Mouse (Mus musculus) liver, embryonic 11.5 days (tissue): Measurements from ENCODE around the gene Gm17657. TPM values are rescaled to one million over a fixed set of nuclear protein-coding genes. Genes with fewer than 3 reads are reported as not detected.
"Not testable (repeated sequence)": the region's sequence is repeated elsewhere in the genome, so short reads cannot be mapped to it uniquely, and the experiment has no call there.

Experiments
- ATAC-seq: fragments of 200-750 bp; cut with Nextera tagmentation; replicated peaks from 2 replicates; pipeline ENCODE4 v1.8.0; 2017; ENCODE audit warnings: moderate number of reproducible peaks, mild to moderate bottlenecking, moderate TSS enrichment, moderate library complexity; ENCODE audit not compliant: low FRiP score
- DNase-seq: peaks from one replicate; pipeline ENCODE4 v3.0.0-alpha.2; 2017; ENCODE audit warnings: low spot score
- H3K27ac ChIP-seq: fragments of 300-500 bp; sonication (generic); 2 replicates; pipeline ENCODE4 v1.5.1; 2014; ENCODE audit warnings: mild to moderate bottlenecking, low read depth, low read length, control low read depth
- H3K27me3 ChIP-seq: fragments of 300-500 bp; sonication (generic); replicated peaks from 2 replicates; pipeline ENCODE4 v1.6.1; 2014; ENCODE audit warnings: low read length, mixed read lengths; ENCODE audit not compliant: control insufficient read depth, insufficient read depth
- H3K36me3 ChIP-seq: fragments of 300-500 bp; sonication (generic); 2 replicates; pipeline ENCODE4 v1.6.1; 2014; ENCODE audit warnings: mild to moderate bottlenecking, low read length, moderate library complexity, mixed read lengths; ENCODE audit not compliant: control insufficient read depth, insufficient read depth
- H3K4me1 ChIP-seq: fragments of 300-500 bp; sonication (generic); replicated peaks from 2 replicates; pipeline ENCODE4 v1.6.1; 2014; ENCODE audit warnings: low read length, mixed read lengths; ENCODE audit not compliant: control insufficient read depth, insufficient read depth
- H3K4me2 ChIP-seq: fragments of 300-500 bp; sonication (generic); 2 replicates; pipeline ENCODE4 v1.6.1; 2014; ENCODE audit warnings: mild to moderate bottlenecking, control low read depth, moderate library complexity
- H3K4me3 ChIP-seq: fragments of 300-500 bp; sonication (generic); 2 replicates; pipeline ENCODE4 v1.5.1; 2014; ENCODE audit warnings: low read depth, low read length, control low read depth
- H3K9ac ChIP-seq: fragments of 300-500 bp; sonication (generic); 2 replicates; pipeline ENCODE4 v1.6.1; 2014; ENCODE audit warnings: low read depth, low read length, control low read depth
- H3K9me3 ChIP-seq: fragments of 300-500 bp; sonication (generic); 2 replicates; pipeline ENCODE4 v1.6.1; 2016; ENCODE audit warnings: low read length, inconsistent platforms, mixed read lengths; ENCODE audit not compliant: control insufficient read depth
- WGBS: fragments of 180-500 bp; shearing (Covaris S2); extraction: QIAGEN DNeasy Blood & Tissue Kit; methylation state at CpG from one replicate; pipeline ENCODE4 v1.1.7; 2014; 5-methylcytosine and 5-hydroxymethylcytosine counted together
- polyA plus RNA-seq: library from polyadenylated mRNA; unstranded; fragments of >200 nt; fragmentation: Nextera tagmentation; extraction: Ambion mirVana; gene quantifications from 2 replicates; pipeline ENCODE4 v1.2.1, GENCODE M21; 2014

The Gm17657 gene
- polyA plus RNA-seq, 1 experiment from 2014 or later: 0.11 TPM

DNA sequence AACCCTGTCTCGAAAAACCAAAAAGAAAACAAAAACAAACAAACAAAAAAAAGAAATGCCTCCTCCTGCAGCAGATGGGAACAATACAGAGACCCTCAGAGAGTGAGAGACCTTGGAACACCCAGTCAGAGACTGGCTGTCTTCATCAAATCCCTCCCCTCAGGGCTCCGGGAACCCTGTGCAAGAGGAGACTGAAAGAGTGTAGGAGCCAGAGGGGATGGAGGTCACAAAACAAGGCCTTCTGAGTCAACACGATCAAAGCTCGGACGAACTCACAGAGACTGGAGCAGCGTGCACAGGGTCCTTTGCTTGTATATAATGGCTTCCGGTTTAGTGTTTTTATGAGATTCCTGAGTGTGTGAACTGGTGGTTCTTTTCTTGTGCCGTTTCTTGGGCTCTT is 9.0 kb downstream of the Gm17657 start:
- Histone ChIP-seq H3K4me3 (no peak overlapping the region), H3K27ac (no peak overlapping the region), H3K9me3 (no peaks in the 10 kb centered on the region), H3K4me2 (no peak overlapping the region), H3K36me3 (no peaks in the 10 kb centered on the region), H3K27me3 (no peaks in the 10 kb centered on the region), H3K9ac (no peak overlapping the region), H3K4me1 (no peaks in the 10 kb centered on the region)
- ATAC-seq (no peak), DNase-seq (no peak)
- 86% methylated on average over 8 of the region's 8 CpGs for WGBS

GRCm38 (mm10) chr17:29533866-29534265 is 15.6 kb downstream of the Gm17657 start:
- no peak overlapping the region for H3K4me2 ChIP-seq
- 79% methylated on average over 11 of the region's 11 CpGs for WGBS
- no peaks in the 10 kb centered on the region for H3K9me3 ChIP-seq
- H3K27ac ChIP-seq: no peak overlapping the region
- no peak overlapping the region for H3K9ac ChIP-seq
- no peak for ATAC-seq
- H3K36me3 ChIP-seq: no peaks in the 10 kb centered on the region
- no peaks in the 10 kb centered on the region for H3K4me1 ChIP-seq
- DNase-seq: no peak
- H3K27me3 ChIP-seq: no peaks in the 10 kb centered on the region
- no peak overlapping the region for H3K4me3 ChIP-seq

DNA sequence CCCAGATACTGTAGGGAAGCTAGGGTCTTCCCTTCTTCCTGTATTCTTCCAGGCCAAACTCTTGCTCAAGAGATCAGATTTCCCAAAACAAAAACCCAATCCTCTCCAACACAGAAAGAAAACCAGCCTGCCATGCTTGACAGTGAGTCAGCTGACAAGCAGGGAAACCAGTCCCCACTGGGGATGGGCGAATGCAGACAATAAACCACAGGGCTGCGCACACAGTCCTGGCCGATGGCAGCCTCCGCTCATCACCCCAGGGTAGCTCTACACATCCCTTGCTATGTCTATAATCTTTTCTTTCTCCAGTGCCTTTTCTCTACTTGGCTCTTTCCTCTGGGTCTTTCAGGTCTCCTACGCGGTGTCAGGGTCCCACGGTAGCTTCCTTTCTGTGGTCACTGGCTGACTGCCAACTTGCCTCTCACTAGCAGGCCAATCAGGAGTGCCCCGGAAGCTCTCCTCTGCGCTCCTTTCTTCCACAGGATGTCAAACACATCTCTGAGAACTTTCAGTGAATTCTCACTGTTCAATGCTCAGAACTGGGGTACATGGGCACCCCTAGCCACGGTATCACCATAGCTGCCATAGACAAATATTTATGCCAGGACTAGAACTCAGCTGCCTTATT is 17.6 kb downstream of the Gm17657 start:
- WGBS: 48% methylated on average over 10 of the region's 10 CpGs
- no peak overlapping the region for H3K4me3 ChIP-seq
- no peaks in the 10 kb centered on the region for H3K27me3 ChIP-seq
- H3K4me2 ChIP-seq: no peak overlapping the region
- DNase-seq (no peak), ATAC-seq (no peak)
- no peak overlapping the region for H3K9ac ChIP-seq
- H3K27ac ChIP-seq: no peak overlapping the region
- H3K4me1 ChIP-seq: no peaks in the 10 kb centered on the region
- no peaks in the 10 kb centered on the region for H3K36me3 ChIP-seq
- no peaks in the 10 kb centered on the region for H3K9me3 ChIP-seq

DNA sequence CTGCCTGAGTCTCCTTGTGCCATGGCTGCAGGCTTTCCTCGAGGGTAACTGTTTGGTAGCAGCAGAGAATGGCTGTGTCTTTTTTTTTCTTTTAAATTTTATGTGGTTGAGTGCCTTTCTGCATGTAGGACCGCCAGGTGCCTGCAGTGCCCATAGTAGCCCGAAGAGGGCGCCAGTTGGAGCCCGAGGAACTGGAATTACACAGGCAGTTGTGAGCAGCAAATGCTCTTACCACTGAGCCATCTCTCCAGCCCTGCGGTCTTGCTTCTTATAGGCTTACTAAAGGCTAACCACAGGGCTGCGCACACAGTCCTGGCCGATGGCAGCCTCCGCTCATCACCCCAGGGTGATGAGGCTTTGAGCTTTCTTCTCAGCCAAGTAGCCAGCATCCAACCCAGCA is 18.2 kb downstream of the Gm17657 start:
- Histone ChIP-seq H3K4me2 (no peak overlapping the region), H3K9me3 (no peaks in the 10 kb centered on the region), H3K4me3 (no peak overlapping the region), H3K4me1 (no peaks in the 10 kb centered on the region), H3K9ac (no peak overlapping the region), H3K27me3 (no peaks in the 10 kb centered on the region), H3K27ac (no peak overlapping the region), H3K36me3 (no peaks in the 10 kb centered on the region)
- ATAC-seq (no peak), DNase-seq (no peak)
- WGBS: 72% methylated on average over 9 of the region's 9 CpGs

- no peak overlapping the region for H3K27ac ChIP-seq
- H3K4me1 ChIP-seq: no peaks in the 10 kb centered on the region
- WGBS: 68% methylated on average over 6 of the region's 6 CpGs
- H3K27me3 ChIP-seq: no peaks in the 10 kb centered on the region
- peaks cover 2% of the 10 kb centered on the region; the same call in 1 of the 2 replicates for H3K9me3 ChIP-seq
- no peak overlapping the region for H3K4me3 ChIP-seq
- H3K36me3 ChIP-seq: no peaks in the 10 kb centered on the region
- ATAC-seq (no peak), DNase-seq (no peak)
- H3K4me2 ChIP-seq: no peak overlapping the region
- no peak overlapping the region for H3K9ac ChIP-seq
These were observed 18.9 kb downstream of the Gm17657 start for GRCm38 (mm10) chr17:29530508-29530907.

DNA sequence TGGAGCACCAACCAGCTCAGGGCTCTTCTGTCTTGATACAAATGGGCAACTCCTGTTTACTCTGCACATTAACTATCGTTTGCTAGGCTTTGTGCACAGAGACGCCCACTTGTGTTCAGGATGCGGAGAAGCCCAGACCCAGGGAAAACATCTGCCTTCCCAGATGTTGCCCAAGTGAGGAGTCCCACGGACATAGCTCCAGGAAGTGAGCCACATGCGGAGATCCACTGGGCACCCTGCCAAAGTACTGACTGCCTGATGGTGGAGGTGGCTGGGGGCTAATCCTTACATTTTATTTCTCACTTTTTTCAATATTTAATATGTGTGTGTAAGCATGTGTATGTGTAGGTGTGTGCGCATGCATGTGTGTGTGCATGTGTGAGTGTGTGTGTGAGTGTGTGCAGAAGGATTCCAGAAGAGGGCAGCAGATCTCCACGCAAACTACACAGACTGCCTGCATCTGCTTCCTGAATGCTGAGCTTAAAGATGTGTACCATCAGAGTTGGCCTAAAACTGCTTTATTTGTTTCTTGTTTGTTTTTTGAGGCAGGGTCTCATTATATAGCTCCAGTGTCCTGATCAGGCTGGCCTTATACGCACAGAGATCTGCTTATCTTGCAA is 20.8 kb downstream of the Gm17657 start:
- Histone ChIP-seq H3K36me3 (no peaks in the 10 kb centered on the region), H3K4me3 (no peak overlapping the region), H3K27ac (no peak overlapping the region), H3K9me3 (peaks cover 2% of the 10 kb centered on the region; the same call in 1 of the 2 replicates), H3K9ac (no peak overlapping the region), H3K27me3 (no peaks in the 10 kb centered on the region), H3K4me2 (no peak overlapping the region), H3K4me1 (no peaks in the 10 kb centered on the region)
- no peak for DNase-seq
- 83% methylated on average over 8 of the region's 8 CpGs for WGBS
- ATAC-seq: no peak

- no peak overlapping the region for H3K4me2 ChIP-seq
- H3K4me1 ChIP-seq: no peaks in the 10 kb centered on the region
- H3K9me3 ChIP-seq: peaks cover 2% of the 10 kb centered on the region; the same call in 1 of the 2 replicates
- H3K36me3 ChIP-seq: no peaks in the 10 kb centered on the region
- ATAC-seq: no peak
- no peak overlapping the region for H3K4me3 ChIP-seq
- no peak for DNase-seq
- no peaks in the 10 kb centered on the region for H3K27me3 ChIP-seq
- no peak overlapping the region for H3K9ac ChIP-seq
- WGBS: 73% methylated on average over 2 of the region's 2 CpGs
- no peak overlapping the region for H3K27ac ChIP-seq
These were observed 23.8 kb downstream of the Gm17657 start for GRCm38 (mm10) chr17:29525613-29526012.

DNA sequence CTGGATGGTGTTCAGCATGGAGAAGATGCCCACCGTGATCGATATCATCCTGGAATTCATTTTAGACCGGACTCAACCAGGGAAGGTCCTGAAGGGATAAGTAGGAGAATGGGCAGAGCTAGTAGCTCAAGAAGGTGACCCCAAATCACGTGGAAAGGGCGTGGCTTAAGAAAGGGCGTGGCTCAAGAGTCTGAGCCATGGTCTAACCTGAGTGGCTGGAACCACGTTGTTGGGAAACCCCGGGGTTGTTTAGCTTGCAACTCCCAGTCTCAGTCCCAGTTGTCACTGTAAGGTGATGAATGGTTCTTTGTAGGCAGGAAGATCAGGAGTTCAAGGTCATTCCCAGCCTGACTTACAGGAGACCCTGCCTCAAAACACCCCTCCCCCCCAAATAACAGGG is 29.7 kb downstream of the Gm17657 start:
- no peaks in the 10 kb centered on the region for H3K9me3 ChIP-seq
- no peak for DNase-seq
- H3K27me3 ChIP-seq: no peaks in the 10 kb centered on the region
- H3K9ac ChIP-seq: no peak overlapping the region
- H3K4me3 ChIP-seq: no peak overlapping the region
- no peak for ATAC-seq
- H3K27ac ChIP-seq: no peak overlapping the region
- H3K4me2 ChIP-seq: no peak overlapping the region
- 72% methylated on average over 8 of the region's 8 CpGs for WGBS
- H3K4me1 ChIP-seq: no peaks in the 10 kb centered on the region
- no peaks in the 10 kb centered on the region for H3K36me3 ChIP-seq

GRCm38 (mm10) chr17:29518665-29519064 is 30.8 kb downstream of the Gm17657 start:
- H3K4me1 ChIP-seq, ATAC-seq, H3K36me3 ChIP-seq, H3K4me2 ChIP-seq, H3K27me3 ChIP-seq, H3K27ac ChIP-seq, H3K9ac ChIP-seq, H3K9me3 ChIP-seq, H3K4me3 ChIP-seq, DNase-seq: not testable (repeated sequence)
- WGBS: 78% methylated on average over 5 of the region's 5 CpGs
